Mouse (Mus musculus) lung, postnatal 0 days (tissue): ENCODE results near the gene Gmpr2. TPM values are rescaled to one million over a fixed set of nuclear protein-coding genes. Genes with fewer than 3 reads are reported as not detected.

ENCODE experiments used
- ATAC-seq: fragments of 200-750 bp; cut with Nextera tagmentation; 2 replicates; pipeline ENCODE4 v1.8.0; 2017; ENCODE audit warnings: moderate library complexity
- DNase-seq: peaks from one replicate; pipeline ENCODE4 v3.0.0-alpha.2; 2016; ENCODE audit warnings: low spot score
- H3K27ac ChIP-seq: fragments of 300-500 bp; sonication (generic); 2 replicates; pipeline ENCODE4 v1.5.1; 2014; ENCODE audit warnings: antibody characterized with exemption, mild to moderate bottlenecking, low read length, mixed read lengths
- H3K27me3 ChIP-seq: fragments of 300-500 bp; sonication (generic); replicated peaks from 2 replicates; pipeline ENCODE4 v1.6.1; 2014; ENCODE audit warnings: low read length, mixed read lengths; ENCODE audit not compliant: insufficient read depth
- H3K36me3 ChIP-seq: fragments of 300-500 bp; sonication (generic); 2 replicates; pipeline ENCODE4 v1.6.1; 2014; ENCODE audit warnings: low read length, mixed read lengths; ENCODE audit not compliant: insufficient read depth
- H3K4me1 ChIP-seq: fragments of 300-500 bp; sonication (generic); 2 replicates; pipeline ENCODE4 v1.6.1; 2014; ENCODE audit warnings: antibody characterized with exemption, low read depth, low read length, mixed read lengths; ENCODE audit not compliant: insufficient read depth
- H3K4me2 ChIP-seq: fragments of 300-500 bp; sonication (generic); replicated peaks from 2 replicates; pipeline ENCODE4 v1.6.1; 2014; ENCODE audit warnings: low read depth, mild to moderate bottlenecking, low read length, moderate library complexity, mixed read lengths
- H3K4me3 ChIP-seq: fragments of 300-500 bp; sonication (generic); 2 replicates; pipeline ENCODE4 v1.5.1; 2014; ENCODE audit warnings: low read depth, low read length
- H3K9ac ChIP-seq: fragments of 300-500 bp; sonication (generic); replicated peaks from 2 replicates; pipeline ENCODE4 v1.6.1; 2014; ENCODE audit warnings: low read depth, mild to moderate bottlenecking
- H3K9me3 ChIP-seq: fragments of 300-500 bp; sonication (generic); 2 replicates; pipeline ENCODE4 v1.6.1; 2016; ENCODE audit warnings: low read length, mixed read lengths
- CTCF ChIP-seq: IDR thresholded peaks from 2 replicates; pipeline ENCODE4 v1.5.1; 2016; ENCODE audit warnings: antibody characterized with exemption, mild to moderate bottlenecking
- EP300 ChIP-seq: IDR thresholded peaks from 2 replicates; pipeline ENCODE4 v1.6.1; 2016; ENCODE audit warnings: antibody characterized with exemption, mild to moderate bottlenecking, control low read depth
- WGBS: fragments of 180-500 bp; shearing (Covaris S2); extraction: QIAGEN DNeasy Blood & Tissue Kit; methylation state at CpG from one replicate; pipeline ENCODE4 v1.1.7; 2014; 5-methylcytosine and 5-hydroxymethylcytosine counted together
- polyA plus RNA-seq: library from polyadenylated mRNA; unstranded; fragments of >200 nt; fragmentation: Nextera tagmentation; extraction: Ambion mirVana; gene quantifications from 2 replicates; pipeline ENCODE4 v1.2.1, GENCODE M21; 2015

Gene Gmpr2
- polyA plus RNA-seq, 1 experiment from 2014 or later: 34.0 TPM

DNA sequence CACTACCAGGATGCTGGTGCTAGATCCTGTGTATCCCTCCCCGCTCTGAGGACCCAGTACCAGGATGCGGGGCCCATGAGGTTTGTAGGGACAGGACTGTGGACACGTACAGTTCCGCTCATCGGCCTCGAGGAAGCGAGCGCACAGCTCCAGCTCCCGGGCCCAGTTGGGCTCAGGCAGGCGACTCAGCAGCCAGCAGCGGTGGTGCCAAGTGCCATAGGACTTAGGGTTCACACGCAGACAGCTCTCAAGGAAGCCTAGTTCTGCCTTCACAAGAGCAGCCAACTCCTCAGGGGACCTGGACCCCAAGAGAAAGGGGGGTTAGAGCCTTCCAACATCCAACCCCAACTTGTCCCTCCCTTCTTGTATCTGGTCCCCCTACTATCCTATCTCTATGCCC is 48.9 kb downstream of the Gmpr2 start:
- WGBS: 90% methylated on average over 12 of the region's 12 CpGs
- H3K9ac ChIP-seq: no peak overlapping the region

DNA sequence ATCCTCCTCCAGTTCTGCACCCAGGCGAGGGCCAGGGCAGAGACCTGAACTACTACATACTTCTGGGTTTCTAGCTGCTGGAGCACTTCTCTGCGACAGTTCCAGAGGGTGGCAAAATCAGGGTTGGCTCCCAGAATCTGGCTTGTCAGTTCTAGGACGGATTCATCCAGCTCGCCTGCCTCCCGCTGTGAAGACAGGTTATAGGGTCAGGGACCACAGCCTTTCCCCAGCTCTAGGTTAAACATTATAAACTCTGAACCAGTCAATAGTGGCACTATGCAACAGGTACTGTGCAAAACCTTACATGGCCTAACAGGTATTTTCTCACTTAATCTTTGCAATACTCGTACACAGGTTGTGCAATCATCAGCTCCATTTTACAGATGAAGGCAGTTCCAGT is 49.3 kb downstream of the Gmpr2 start:
- DNase-seq: no peak
- no peak overlapping the region for H3K27ac ChIP-seq
- ATAC-seq: no peak
- H3K9ac ChIP-seq: no peak overlapping the region
- H3K27me3 ChIP-seq: no peaks in the 10 kb centered on the region
- H3K9me3 ChIP-seq: no peaks in the 10 kb centered on the region
- peaks cover 6% of the 10 kb centered on the region for H3K4me1 ChIP-seq
- H3K4me3 ChIP-seq: no peak overlapping the region
- 0 out of 2 replicates have a peak, but pooled peaks cover 18% of the 10 kb centered on the region for H3K36me3 ChIP-seq
- whole genome bisulfite sequencing: 73% methylated on average over 6 of the region's 6 CpGs
- TF ChIP-seq EP300 (no peak), CTCF (no peak)
- H3K4me2 ChIP-seq: peak overlapping the region; percentile 70

More for the DNA sequence above, 48.9 kb downstream of the Gmpr2 start:
- ATAC-seq (no peak), DNase-seq (no peak)
- TF ChIP-seq CTCF (no peak), EP300 (no peak)
- Histone ChIP-seq H3K4me2 (no peak overlapping the region), H3K4me3 (no peak overlapping the region), H3K27me3 (no peaks in the 10 kb centered on the region), H3K4me1 (peaks cover 6% of the 10 kb centered on the region), H3K36me3 (0 out of 2 replicates have a peak, but pooled peaks cover 18% of the 10 kb centered on the region), H3K27ac (no peak overlapping the region), H3K9me3 (no peaks in the 10 kb centered on the region)

DNA sequence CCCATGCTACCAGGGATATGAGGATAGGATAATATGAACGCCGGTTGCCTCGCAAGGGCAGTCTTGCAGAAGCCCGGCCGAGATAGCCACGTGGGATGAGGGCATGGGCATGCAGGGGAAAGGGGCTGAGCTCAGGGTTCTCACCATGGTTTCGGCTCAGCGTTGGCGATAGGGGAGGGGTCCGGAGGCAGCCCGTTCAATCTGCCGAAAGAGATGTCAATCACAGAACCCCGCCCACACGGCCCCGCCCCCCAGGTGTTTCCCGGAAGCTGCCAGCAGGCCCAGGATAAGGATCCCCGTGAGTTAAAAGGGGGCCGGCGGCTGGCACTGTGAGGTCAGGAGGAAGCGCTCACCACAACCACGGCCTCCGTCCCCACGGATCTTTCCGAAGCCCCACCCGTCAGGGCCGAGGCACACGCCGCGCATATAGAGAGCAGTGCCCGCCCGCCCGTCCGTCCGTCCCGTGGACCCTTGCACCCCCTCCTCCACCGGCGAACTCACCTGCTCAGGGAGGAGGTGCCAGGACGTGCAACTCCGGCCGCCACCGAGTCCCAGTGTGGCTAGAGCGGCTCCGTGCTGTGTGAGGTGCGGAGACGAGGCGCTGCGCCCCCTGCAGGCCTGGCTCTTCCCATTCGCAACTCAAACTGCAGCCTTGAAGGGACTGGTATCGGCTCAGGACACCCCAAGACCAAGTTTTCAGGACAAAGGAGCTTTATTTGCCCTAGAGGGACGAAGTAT is 50.1 kb downstream of the Gmpr2 start, which contains the start of gene Rabggta:
TSS of gene Rabggta (minus strand) at position 564 of the 738 bp plus-strand sequence.
- WGBS: 1% methylated on average over 48 of the region's 50 CpGs
- DNase-seq (peak; percentile 96), ATAC-seq (peak; percentile 95)
- TF ChIP-seq CTCF: peak; percentile 98
- no peak for TF ChIP-seq EP300
- Histone ChIP-seq H3K4me1 (peaks cover 6% of the 10 kb centered on the region), H3K9ac (peak within 1 kb of the TSS; percentile 52), H3K36me3 (0 out of 2 replicates have a peak, but pooled peaks cover 15% of the 10 kb centered on the region), H3K27ac (peak within 1 kb of the TSS; percentile 81), H3K4me3 (peak within 1 kb of the TSS; percentile 63), H3K4me2 (peak within 1 kb of the TSS; percentile 70), H3K9me3 (no peaks in the 10 kb centered on the region), H3K27me3 (no peaks in the 10 kb centered on the region)

DNA sequence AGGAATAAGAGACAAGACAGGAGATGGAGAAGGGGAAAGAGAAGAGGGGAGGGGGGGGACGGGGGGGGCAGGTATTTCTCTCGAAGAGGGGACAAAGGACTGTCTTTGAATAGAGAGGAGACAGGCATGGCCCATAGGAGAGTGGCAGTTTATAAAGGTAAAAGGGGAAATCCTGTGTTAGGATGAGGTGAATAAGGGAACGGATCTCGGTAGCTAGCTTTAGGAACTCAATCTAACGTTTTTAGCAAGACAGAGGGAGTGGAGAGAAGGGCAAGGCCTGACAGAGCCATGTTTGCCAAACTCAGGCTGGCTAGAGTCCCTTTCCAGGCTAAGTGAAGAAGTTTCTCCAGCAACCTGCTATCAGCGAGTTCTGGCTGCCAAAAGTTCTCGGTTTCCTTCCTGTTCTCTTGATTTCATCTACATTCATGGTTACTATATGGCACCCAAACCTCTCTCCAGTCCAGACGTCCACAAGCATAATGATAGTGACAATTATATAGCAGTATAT is 50.8 kb downstream of the Gmpr2 start:
- no peaks in the 10 kb centered on the region for H3K9me3 ChIP-seq
- ATAC-seq: no peak
- 38% methylated on average over 8 of the region's 8 CpGs for WGBS
- peaks cover 6% of the 10 kb centered on the region for H3K4me1 ChIP-seq
- TF ChIP-seq EP300 (no peak), CTCF (no peak)
- no peak for DNase-seq
- peak overlapping the region; percentile 70; the same call in 1 of the 2 replicates for H3K4me2 ChIP-seq
- no peaks in the 10 kb centered on the region for H3K27me3 ChIP-seq
- H3K36me3 ChIP-seq: 0 out of 2 replicates have a peak, but pooled peaks cover 13% of the 10 kb centered on the region
- 0 out of 2 replicates have a peak overlapping the region, but pooled peaks have one; percentile 20 for H3K27ac ChIP-seq
- H3K4me3 ChIP-seq: no peak overlapping the region
- H3K9ac ChIP-seq: peak overlapping the region; percentile 52; the same call in 1 of the 2 replicates

DNA sequence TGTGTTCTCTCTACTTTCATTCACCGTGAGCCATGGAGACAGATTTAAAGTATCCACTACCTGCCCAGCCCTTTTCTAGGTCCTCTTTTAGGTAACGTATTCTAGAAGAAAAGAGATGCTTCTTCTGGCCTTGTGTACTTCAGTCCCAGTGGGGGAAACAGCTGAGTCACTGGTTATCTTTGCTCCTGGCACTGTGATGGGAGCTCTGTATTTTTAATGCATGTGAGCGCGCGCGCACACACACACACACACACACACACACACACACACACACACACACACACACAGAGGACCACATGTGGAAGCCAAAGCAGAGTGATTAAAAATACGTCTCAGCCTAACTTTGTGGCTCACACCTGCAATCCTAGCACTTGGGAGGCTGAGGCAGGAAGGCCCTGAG is 51.7 kb downstream of the Gmpr2 start:
- 90% methylated on average over 7 of the region's 7 CpGs for WGBS
- Histone ChIP-seq H3K4me2 (no peak overlapping the region), H3K9me3 (no peaks in the 10 kb centered on the region), H3K4me1 (peaks cover 6% of the 10 kb centered on the region), H3K4me3 (no peak overlapping the region), H3K9ac (no peak overlapping the region), H3K27ac (no peak overlapping the region), H3K36me3 (0 out of 2 replicates have a peak, but pooled peaks cover 10% of the 10 kb centered on the region), H3K27me3 (no peaks in the 10 kb centered on the region)
- DNase-seq: no peak
- TF ChIP-seq CTCF: no peak
- no peak for TF ChIP-seq EP300
- no peak for ATAC-seq

DNA sequence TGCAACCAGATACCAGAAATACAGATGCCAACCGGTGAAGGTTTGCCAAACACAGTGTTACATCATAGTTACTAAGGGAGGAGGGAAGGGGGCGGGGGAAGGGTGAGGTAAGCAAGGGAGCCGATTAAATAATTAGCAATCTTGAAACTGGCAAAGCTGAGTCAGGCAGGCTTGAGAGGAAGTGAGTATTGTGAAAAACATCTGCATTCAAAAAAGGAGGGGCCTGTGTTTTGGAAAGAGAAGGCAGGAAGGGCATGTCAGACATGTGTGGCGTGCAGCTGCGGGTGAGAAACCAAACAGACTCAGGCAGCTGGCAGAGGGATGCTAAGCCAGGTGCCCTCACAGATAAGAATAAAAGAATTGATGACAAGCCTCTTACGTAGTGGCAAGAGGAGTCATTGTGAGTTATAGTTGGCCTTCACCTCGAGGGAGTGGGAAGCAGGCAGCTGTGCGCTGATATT is 52.7 kb downstream of the Gmpr2 start:
- WGBS: 27% methylated on average over 8 of the region's 8 CpGs
- ATAC-seq: peak; percentile 13
- H3K4me3 ChIP-seq: no peak overlapping the region
- H3K27ac ChIP-seq: no peak overlapping the region
- TF ChIP-seq EP300 (peak; percentile 61), CTCF (no peak)
- H3K9me3 ChIP-seq: no peaks in the 10 kb centered on the region
- H3K4me1 ChIP-seq: peaks cover 6% of the 10 kb centered on the region
- H3K4me2 ChIP-seq: no peak overlapping the region
- H3K9ac ChIP-seq: no peak overlapping the region
- H3K27me3 ChIP-seq: no peaks in the 10 kb centered on the region
- peak; percentile 90 for DNase-seq
- H3K36me3 ChIP-seq: 0 out of 2 replicates have a peak, but pooled peaks cover 4% of the 10 kb centered on the region
